Mouse (Mus musculus): ENCODE data around the gene Uchl5. TPM values are rescaled to one million over a fixed set of nuclear protein-coding genes. Genes with fewer than 3 reads are reported as not detected.

The Uchl5 gene
- polyA plus RNA-seq, 1 experiment from 2014 or later = 85.9 TPM

DNA sequence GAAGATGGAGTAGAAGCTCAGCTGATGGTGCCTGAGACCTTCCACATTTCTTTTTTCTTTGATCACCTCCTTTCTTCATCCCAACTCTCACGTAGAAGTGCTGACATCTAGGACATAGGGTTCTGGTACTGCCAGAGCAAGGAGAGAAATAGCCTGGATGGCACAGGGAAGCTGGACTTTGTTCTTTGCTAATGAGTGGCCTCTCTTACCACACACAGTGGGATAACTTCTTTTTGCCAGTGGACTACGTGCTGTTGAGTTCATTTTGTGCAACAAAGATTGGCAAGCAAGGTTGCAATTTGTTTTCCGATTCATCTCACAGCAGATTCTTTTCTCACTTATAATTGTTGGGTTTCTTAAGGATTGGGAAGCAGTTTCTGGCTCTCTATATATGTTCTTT is 45.6 kb downstream of the Uchl5 start:
- Histone ChIP-seq H3K36me3 (ENCODE audit: control insufficient read depth, insufficient read depth, low read length) (no peaks in the 10 kb centered on the region), H3K9me3 (ENCODE audit: control insufficient read depth, low read length) (no peaks in the 10 kb centered on the region), H3K9ac (ENCODE audit: low read length) (no peak overlapping the region), H3K27me3 (ENCODE audit: control insufficient read depth, insufficient read depth, low read length) (no peaks in the 10 kb centered on the region), H3K4me2 (ENCODE audit: low read depth, severe bottlenecking) (no peak overlapping the region), H3K27ac (replicated peaks; ENCODE audit: low read depth, low read length) (no peak overlapping the region), H3K4me1 (ENCODE audit: control insufficient read depth, insufficient read depth, low read length) (no peaks in the 10 kb centered on the region), H3K4me3 (ENCODE audit: low read depth, low read length) (no peak overlapping the region)
- whole genome bisulfite sequencing = 87% methylated on average over 3 of the region's 3 CpGs
- no peak for DNase-seq (ENCODE audit: low spot score)
- no peak for ATAC-seq (ENCODE audit: insufficient number of reproducible peaks, low FRiP score, low TSS enrichment, low read depth)

DNA sequence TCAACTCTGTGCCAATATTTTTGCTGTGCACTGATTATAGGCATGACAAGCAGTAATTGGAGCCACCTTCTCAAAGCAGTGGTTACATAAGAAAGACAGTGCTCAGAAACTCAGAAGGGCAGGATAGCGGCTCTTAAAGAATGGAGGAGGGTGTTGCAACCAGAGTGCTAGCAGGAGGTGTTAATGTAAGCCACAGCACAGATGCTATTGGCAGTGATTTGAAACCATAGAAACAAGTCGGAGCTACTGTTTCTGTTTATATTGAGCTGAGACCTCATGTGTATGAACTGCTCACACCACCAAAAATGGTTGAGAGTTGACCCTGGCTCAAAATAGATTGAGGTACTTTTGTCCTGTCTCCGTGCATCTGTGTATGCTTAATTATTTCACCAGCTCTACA is 53.6 kb downstream of the Uchl5 start:
- no peak for ATAC-seq (ENCODE audit: insufficient number of reproducible peaks, low FRiP score, low TSS enrichment, low read depth)
- 63% methylated on average over 3 of the region's 3 CpGs for WGBS
- DNase-seq (ENCODE audit: low spot score) = no peak
- Histone ChIP-seq H3K4me1 (ENCODE audit: control insufficient read depth, insufficient read depth, low read length) (no peaks in the 10 kb centered on the region), H3K4me3 (ENCODE audit: low read depth, low read length) (no peak overlapping the region), H3K9ac (ENCODE audit: low read length) (no peak overlapping the region), H3K36me3 (ENCODE audit: control insufficient read depth, insufficient read depth, low read length) (no peaks in the 10 kb centered on the region), H3K9me3 (ENCODE audit: control insufficient read depth, low read length) (no peaks in the 10 kb centered on the region), H3K4me2 (ENCODE audit: low read depth, severe bottlenecking) (no peak overlapping the region), H3K27ac (replicated peaks; ENCODE audit: low read depth, low read length) (no peak overlapping the region), H3K27me3 (ENCODE audit: control insufficient read depth, insufficient read depth, low read length) (no peaks in the 10 kb centered on the region)

DNA sequence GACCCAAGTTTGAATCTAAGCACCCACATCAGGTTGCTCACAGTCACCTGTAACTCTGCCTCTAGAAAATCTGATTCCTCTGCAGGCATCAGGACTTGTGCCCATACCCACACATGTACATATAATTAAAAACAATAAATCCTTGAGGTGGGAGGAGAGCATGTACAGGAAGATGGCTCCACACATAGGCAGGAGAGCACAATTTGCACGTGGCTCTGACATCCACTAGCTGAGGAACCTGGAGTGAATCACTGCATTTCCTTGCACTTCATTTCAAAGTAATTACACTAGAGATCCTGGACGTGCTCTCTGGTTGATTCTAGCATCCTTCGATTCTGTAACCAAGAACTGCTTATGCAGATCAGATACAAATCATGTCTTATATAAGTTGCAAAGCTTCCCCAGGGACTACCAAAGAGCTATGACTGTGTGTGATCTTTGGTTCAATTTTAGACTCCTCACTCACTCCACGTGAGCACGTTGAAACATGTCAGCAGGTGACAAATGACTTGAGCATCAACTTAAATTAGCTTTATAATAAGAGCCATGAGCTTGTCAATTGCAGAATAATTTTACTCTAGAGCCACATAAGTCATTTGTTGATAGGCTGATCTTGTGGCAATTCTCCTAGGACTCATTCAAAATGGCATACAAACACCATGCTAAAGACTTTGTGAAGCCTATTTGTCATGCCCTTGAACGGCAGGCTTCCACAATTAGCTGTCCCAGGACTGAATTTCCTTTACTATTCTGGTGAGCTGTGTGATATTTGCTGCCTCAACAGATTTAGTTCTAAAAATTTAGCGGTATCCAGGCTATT is 59.5 kb downstream of the Uchl5 start:
- DNase-seq (ENCODE audit: low spot score) (no peak), ATAC-seq (ENCODE audit: insufficient number of reproducible peaks, low FRiP score, low TSS enrichment, low read depth) (no peak)
- 57% methylated on average over 7 of the region's 7 CpGs for WGBS
- no peaks in the 10 kb centered on the region for H3K36me3 ChIP-seq (ENCODE audit: control insufficient read depth, insufficient read depth, low read length)
- H3K4me1 ChIP-seq (ENCODE audit: control insufficient read depth, insufficient read depth, low read length) = no peaks in the 10 kb centered on the region
- no peaks in the 10 kb centered on the region for H3K27me3 ChIP-seq (ENCODE audit: control insufficient read depth, insufficient read depth, low read length)
- H3K27ac ChIP-seq (replicated peaks; ENCODE audit: low read depth, low read length) = no peak overlapping the region
- no peak overlapping the region for H3K4me3 ChIP-seq (ENCODE audit: low read depth, low read length)
- H3K9ac ChIP-seq (ENCODE audit: low read length) = no peak overlapping the region
- no peaks in the 10 kb centered on the region for H3K9me3 ChIP-seq (ENCODE audit: control insufficient read depth, low read length)
- H3K4me2 ChIP-seq (ENCODE audit: low read depth, severe bottlenecking) = no peak overlapping the region

DNA sequence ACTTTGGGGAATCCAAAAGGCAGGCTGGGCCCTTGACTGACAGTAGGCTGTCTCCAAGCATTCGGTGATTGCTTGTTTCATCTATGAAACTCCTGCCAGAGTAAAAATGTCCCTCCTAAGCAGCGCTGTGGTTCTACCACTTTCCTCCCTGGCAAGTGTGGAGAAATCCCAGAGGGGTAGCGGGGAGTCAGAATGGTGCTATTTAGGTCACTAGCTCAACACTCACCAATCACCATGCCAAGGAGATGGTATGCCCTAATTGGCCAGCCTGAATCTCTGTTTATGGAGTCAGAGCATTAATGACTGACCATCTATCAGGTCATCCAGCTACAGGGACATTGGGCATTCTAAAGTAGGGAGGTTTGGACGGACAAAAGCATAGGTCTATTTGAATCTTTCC is 60.6 kb downstream of the Uchl5 start:
- WGBS = 89% methylated on average over 4 of the region's 4 CpGs
- no peak for DNase-seq (ENCODE audit: low spot score)
- ATAC-seq (ENCODE audit: insufficient number of reproducible peaks, low FRiP score, low TSS enrichment, low read depth) = no peak
- no peaks in the 10 kb centered on the region for H3K27me3 ChIP-seq (ENCODE audit: control insufficient read depth, insufficient read depth, low read length)
- no peak overlapping the region for H3K27ac ChIP-seq (replicated peaks; ENCODE audit: low read depth, low read length)
- H3K9me3 ChIP-seq (ENCODE audit: control insufficient read depth, low read length) = no peaks in the 10 kb centered on the region
- no peaks in the 10 kb centered on the region for H3K36me3 ChIP-seq (ENCODE audit: control insufficient read depth, insufficient read depth, low read length)
- H3K4me1 ChIP-seq (ENCODE audit: control insufficient read depth, insufficient read depth, low read length) = no peaks in the 10 kb centered on the region
- H3K4me3 ChIP-seq (ENCODE audit: low read depth, low read length) = no peak overlapping the region
- H3K9ac ChIP-seq (ENCODE audit: low read length) = no peak overlapping the region
- no peak overlapping the region for H3K4me2 ChIP-seq (ENCODE audit: low read depth, severe bottlenecking)

DNA sequence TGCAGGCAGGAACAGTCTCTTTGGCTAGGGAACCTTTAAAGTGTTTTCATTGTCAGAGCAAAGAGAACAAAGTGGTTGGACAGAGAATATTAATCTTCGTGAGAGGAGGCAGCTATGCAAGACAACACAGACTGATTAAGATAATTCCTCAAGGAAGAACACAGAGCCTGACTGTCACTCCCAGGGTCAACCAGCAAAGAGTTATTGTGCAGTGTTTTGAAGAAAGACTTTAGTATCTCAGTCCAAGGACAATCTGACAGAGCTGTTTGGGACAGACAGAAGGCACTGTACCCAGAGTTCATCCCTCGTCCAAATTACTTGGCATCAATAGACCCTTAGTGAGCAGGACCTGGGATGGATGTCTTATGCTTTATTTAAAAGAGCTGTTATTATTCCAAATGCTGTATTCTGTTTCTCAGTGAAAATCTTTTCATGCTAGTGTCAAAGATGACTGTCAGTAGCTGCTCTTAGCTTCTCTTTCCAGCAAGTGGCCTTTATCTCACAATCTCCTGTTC is 61.9 kb downstream of the Uchl5 start:
- H3K36me3 ChIP-seq (ENCODE audit: control insufficient read depth, insufficient read depth, low read length) = no peaks in the 10 kb centered on the region
- ATAC-seq (ENCODE audit: insufficient number of reproducible peaks, low FRiP score, low TSS enrichment, low read depth) (no peak), DNase-seq (ENCODE audit: low spot score) (no peak)
- H3K4me1 ChIP-seq (ENCODE audit: control insufficient read depth, insufficient read depth, low read length) = no peaks in the 10 kb centered on the region
- no peaks in the 10 kb centered on the region for H3K27me3 ChIP-seq (ENCODE audit: control insufficient read depth, insufficient read depth, low read length)
- H3K9me3 ChIP-seq (ENCODE audit: control insufficient read depth, low read length) = no peaks in the 10 kb centered on the region
- no peak overlapping the region for H3K4me3 ChIP-seq (ENCODE audit: low read depth, low read length)
- no peak overlapping the region for H3K27ac ChIP-seq (replicated peaks; ENCODE audit: low read depth, low read length)
- H3K9ac ChIP-seq (ENCODE audit: low read length) = no peak overlapping the region
- 74% methylated on average over 2 of the region's 2 CpGs for WGBS
- no peak overlapping the region for H3K4me2 ChIP-seq (ENCODE audit: low read depth, severe bottlenecking)

DNA sequence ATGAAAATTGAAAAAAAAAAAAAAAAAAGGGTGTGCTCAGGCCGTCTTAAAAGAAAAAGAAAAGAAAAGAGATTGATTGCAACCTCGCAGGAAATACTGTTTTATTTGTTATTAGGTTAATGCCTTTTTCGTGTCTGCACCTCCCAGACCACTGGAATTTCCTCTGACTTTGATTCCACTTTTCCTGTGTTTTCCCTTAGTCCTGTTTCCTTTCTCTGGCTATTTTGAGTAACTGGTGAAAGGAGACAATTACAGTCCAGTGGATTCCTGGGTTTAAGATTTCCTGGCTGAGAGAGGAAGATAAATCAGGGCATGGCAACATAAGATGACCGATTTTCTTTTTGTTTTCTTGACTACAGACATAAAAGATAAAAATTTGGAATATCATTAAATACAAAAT is 75.3 kb downstream of the Uchl5 start:
- no peak for ATAC-seq (ENCODE audit: insufficient number of reproducible peaks, low FRiP score, low TSS enrichment, low read depth)
- no peak overlapping the region for H3K9ac ChIP-seq (ENCODE audit: low read length)
- no peaks in the 10 kb centered on the region for H3K4me1 ChIP-seq (ENCODE audit: control insufficient read depth, insufficient read depth, low read length)
- no peaks in the 10 kb centered on the region for H3K27me3 ChIP-seq (ENCODE audit: control insufficient read depth, insufficient read depth, low read length)
- 60% methylated on average over 4 of the region's 4 CpGs for WGBS
- H3K27ac ChIP-seq (replicated peaks; ENCODE audit: low read depth, low read length) = no peak overlapping the region
- H3K4me2 ChIP-seq (ENCODE audit: low read depth, severe bottlenecking) = no peak overlapping the region
- H3K9me3 ChIP-seq (ENCODE audit: control insufficient read depth, low read length) = no peaks in the 10 kb centered on the region
- no peak overlapping the region for H3K4me3 ChIP-seq (ENCODE audit: low read depth, low read length)
- no peak for DNase-seq (ENCODE audit: low spot score)
- no peaks in the 10 kb centered on the region for H3K36me3 ChIP-seq (ENCODE audit: control insufficient read depth, insufficient read depth, low read length)

DNA sequence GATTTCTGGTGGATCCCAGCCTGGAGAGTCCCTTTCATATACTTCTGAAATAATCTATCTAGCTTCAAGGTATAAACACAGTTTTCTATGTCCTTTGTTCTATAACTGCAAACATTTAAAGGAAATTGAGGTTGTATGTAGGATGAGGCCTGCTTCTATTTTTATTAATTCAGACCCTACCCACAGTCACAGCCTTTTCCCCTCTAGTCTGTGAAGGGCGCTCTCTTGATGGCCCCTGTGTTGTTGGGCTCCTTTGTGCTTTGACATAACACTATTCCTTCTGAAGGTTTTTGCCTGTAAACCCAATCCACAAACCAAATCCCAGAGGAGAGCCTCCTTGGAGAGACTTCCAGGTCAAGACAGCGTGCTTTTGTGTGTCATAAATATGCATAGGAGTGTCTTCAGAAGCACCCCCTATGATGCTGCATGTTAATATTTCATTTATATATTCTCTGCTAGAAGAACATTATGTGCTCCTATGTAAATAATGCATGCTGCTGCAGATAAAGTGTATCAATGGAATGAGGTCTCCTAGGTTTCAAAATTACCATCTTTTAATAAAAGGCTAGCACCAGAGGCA is 75.8 kb downstream of the Uchl5 start:
- H3K4me3 ChIP-seq (ENCODE audit: low read depth, low read length) = no peak overlapping the region
- H3K9me3 ChIP-seq (ENCODE audit: control insufficient read depth, low read length) = no peaks in the 10 kb centered on the region
- no peaks in the 10 kb centered on the region for H3K27me3 ChIP-seq (ENCODE audit: control insufficient read depth, insufficient read depth, low read length)
- ATAC-seq (ENCODE audit: insufficient number of reproducible peaks, low FRiP score, low TSS enrichment, low read depth) = no peak
- no peak overlapping the region for H3K27ac ChIP-seq (replicated peaks; ENCODE audit: low read depth, low read length)
- H3K36me3 ChIP-seq (ENCODE audit: control insufficient read depth, insufficient read depth, low read length) = no peaks in the 10 kb centered on the region
- WGBS = 86% methylated on average over 2 of the region's 2 CpGs
- H3K4me2 ChIP-seq (ENCODE audit: low read depth, severe bottlenecking) = no peak overlapping the region
- no peaks in the 10 kb centered on the region for H3K4me1 ChIP-seq (ENCODE audit: control insufficient read depth, insufficient read depth, low read length)
- no peak overlapping the region for H3K9ac ChIP-seq (ENCODE audit: low read length)
- DNase-seq (ENCODE audit: low spot score) = no peak

DNA sequence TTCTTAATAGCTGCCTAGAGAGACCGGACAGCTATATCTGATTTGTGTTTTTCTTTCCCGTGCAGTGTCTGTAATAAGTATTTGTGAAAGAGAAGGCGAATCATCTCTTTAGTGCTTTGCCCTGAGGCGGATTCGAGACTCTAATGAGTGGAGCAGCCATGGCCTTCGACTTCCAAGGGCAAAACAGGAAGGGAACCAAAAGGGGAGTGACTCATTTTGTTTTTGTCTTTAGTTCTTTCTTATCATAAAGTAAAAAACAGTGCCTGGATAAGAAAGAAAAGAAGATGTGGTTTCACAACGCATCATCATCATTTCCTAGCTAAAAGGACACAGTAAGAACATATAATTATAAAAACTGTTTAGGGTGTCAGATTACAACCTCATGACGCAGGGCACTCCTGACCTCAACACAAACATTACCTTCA is 76.6 kb downstream of the Uchl5 start:
- DNase-seq (ENCODE audit: low spot score) = no peak
- ATAC-seq (ENCODE audit: insufficient number of reproducible peaks, low FRiP score, low TSS enrichment, low read depth) = no peak
- Histone ChIP-seq H3K4me3 (ENCODE audit: low read depth, low read length) (no peak overlapping the region), H3K4me2 (ENCODE audit: low read depth, severe bottlenecking) (no peak overlapping the region), H3K27ac (replicated peaks; ENCODE audit: low read depth, low read length) (no peak overlapping the region), H3K36me3 (ENCODE audit: control insufficient read depth, insufficient read depth, low read length) (no peaks in the 10 kb centered on the region), H3K27me3 (ENCODE audit: control insufficient read depth, insufficient read depth, low read length) (no peaks in the 10 kb centered on the region), H3K9ac (ENCODE audit: low read length) (no peak overlapping the region), H3K4me1 (ENCODE audit: control insufficient read depth, insufficient read depth, low read length) (no peaks in the 10 kb centered on the region), H3K9me3 (ENCODE audit: control insufficient read depth, low read length) (no peaks in the 10 kb centered on the region)
- WGBS = 69% methylated on average over 8 of the region's 8 CpGs
